Mouse (Mus musculus): ENCODE results near the gene Abl2.

Gene Abl2

GRCm38 (mm10) chr1:156672720-156673475 is 114.3 kb downstream of the Abl2 start:
- DNase-seq, result no peak

- no peak for DNase-seq
These were observed 115.0 kb downstream of the Abl2 start for GRCm38 (mm10) chr1:156673476-156674194.

DNA sequence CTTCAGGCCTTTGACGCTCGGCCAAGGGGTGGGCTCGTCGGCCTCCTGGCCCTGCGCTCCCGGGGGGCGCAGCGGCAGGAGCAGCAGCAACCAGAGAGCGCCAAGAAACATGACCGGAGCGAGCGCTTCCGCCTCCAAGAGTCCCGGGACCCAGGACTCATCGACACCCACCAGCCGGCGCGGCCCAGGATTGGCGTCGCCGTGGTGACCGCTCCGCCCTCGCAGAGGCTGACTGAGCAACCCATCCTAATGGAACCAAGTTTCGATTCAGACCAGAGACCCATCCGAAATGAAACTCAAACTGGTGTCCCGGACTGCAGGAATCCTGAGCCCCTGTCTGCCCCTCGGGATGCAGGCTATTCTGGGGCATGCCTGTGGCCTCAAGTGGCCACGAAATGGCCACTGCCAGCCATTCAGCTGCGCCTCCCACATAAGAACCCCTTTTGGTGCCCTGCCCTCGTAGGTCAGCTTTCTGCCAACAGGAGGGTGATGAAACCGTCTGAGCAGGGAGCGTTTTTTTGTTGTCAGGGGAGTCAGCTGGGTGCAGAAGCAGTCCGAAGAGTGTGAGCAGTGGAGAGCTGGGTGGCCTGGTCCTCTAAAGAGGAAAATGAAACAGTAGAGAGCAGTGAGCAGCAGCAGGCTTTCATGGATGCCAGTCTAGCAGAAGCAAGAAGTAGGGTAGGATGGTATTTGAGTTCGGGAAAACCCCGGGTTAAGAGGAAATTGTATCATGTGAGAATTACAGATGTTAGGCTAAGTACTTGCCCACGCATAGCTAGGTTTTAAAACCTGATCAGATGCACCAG is 115.8 kb downstream of the Abl2 start, which contains the start of gene Tor3a:
Gene Tor3a (minus strand): TSS at position 162 of the 806 bp plus-strand sequence.
- DNase-seq, result peak; percentile 73

DNA sequence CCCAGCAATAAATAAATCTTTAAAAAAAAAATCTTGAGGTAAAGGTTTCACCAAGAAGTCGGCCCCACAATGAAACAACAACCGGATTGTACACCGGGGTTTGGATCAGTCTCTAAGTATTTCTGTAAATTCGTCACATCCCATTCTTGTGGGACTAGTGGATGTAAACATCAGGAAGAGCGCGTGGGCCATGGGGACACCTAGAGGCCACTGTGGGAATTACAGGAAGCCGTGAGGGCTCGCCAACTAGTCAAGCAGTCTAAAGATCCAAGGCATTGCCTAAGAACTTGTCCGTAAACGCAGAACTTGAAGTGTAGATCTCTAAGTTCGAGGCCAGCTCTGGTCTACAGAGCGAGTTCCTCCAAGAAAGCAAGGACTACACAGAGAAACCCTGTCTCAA is 117.6 kb downstream of the Abl2 start:
- peak; percentile 46 for DNase-seq

- no peak for DNase-seq
These were observed 118.0 kb downstream of the Abl2 start for GRCm38 (mm10) chr1:156676596-156676995.

DNA sequence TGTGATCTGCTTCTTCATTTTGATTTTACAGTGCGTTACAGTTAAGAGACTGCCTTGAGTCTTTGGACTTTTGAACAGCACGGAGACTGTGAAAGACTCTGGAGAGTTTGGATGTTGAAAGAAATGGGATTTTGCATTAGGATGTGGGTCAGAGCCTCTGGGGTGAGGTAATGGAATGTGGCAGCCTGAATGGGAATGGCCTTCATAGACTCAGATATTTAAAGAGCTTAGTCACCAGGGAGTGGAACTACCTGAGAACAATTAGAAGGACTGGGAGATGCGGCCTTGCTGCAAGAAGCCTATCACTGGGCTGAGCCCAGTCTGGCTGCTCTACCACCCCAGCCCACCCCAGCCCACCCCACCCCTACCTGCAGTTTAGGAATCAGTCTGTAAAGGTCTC is 118.6 kb downstream of the Abl2 start:
- DNase-seq, result no peak

DNA sequence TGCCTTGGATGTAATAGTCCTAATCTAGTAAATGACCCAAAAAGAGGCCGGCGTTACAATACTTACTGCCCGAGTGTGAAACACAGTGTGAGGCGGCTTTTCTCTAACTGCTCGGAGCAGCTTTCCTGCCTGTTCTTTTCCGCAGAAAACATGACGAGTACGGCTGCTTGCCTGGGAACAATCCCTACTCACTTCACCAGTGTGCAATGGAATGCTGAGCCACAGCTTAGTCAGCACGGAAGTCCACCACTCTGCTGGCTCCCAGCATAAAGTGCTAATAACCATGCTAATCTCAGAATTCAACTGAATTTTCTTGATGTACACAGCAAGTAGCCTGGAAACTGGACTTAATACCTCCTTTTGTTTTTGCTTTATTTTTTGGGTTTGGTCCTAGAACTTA is 121.0 kb downstream of the Abl2 start:
- no peak for DNase-seq

GRCm38 (mm10) chr1:156686025-156686661 is 127.6 kb downstream of the Abl2 start:
- DNase-seq, result no peak
